Mouse (Mus musculus): ENCODE data around the gene Ptges. TPM values are rescaled to one million over a fixed set of nuclear protein-coding genes. Genes with fewer than 3 reads are reported as not detected.

The Ptges gene
- total and polyA plus RNA-seq, 3 experiments, result not detected

DNA sequence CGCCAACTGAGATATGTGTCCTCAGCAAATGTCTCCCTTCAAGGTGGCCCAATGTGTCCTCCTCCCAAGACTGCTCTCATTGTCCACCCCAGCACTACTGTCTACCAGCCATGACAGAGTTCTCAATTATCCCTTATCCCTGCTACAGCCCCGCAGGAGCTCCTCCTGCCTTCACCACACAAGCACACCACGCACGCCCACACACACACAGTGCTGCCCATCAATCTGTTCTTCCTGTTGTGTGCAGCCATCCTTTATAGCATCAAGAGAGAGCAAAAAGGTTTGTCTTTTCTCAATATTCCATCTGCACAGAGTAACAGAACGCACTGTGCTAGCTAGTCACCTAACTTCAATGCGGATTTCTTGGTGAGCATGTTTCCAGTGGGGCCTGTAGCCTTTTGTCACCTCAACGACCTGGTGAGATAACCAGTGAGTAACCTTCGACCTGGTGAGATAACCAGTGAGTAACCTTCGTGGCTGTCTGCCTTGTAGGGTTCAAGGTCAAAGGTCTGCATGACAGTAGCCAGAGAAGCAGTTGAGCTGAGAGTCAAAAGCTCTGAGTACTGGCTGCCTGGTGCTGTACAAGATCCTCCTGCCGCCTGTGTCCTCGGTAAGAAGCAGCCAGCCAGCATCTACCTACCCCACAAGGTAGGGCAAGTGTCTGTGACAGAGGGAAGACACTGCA lies 33.0 kb upstream of the Ptges start:
- peaks cover 3 to 23% of the 10 kb centered on the region in 2 experiments; a peak in 3 of 4 replicates for H3K36me3 ChIP-seq (ENCODE audit: control insufficient read depth in 1 of 2, insufficient read depth in 2 of 2, low read length in 2 of 2)

DNA sequence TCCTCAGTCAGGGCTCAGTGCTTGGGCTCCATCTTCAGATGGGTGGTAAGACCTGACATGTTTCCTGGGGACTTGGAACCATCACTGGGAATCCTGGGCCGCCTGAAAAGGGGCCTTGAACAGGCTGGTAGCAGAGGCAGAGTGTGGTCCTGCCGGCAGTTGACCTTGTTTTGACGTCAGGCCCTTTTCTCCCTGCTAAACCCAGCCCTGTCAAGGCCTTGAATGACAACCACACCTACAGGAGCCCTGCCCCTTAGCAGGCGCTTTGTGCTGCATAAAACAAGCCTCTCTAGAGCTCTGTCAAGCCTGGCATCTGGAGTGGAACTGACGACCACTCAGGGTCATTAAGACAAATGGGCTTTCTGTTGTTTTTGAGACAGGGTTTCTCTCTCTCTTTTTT lies 30.2 kb upstream of the Ptges start:
- Histone ChIP-seq H3K9me3 (replicated peaks; ENCODE audit: insufficient read depth, low read length) (no peaks in the 10 kb centered on the region), H3K4me3 (ENCODE audit: control insufficient read depth in 1 of 2, insufficient read depth in 1 of 2, low read depth in 2 of 2, low read length in 2 of 2) (no peak overlapping the region), H3K4me1 (ENCODE audit: control insufficient read depth in 1 of 2, insufficient read depth in 2 of 2, low read length in 2 of 2) (peaks cover 0 to 16% of the 10 kb centered on the region in 2 experiments; a peak in 2 of 4 replicates), H3K36me3 (ENCODE audit: control insufficient read depth in 1 of 2, insufficient read depth in 2 of 2, low read length in 2 of 2) (peaks cover 9 to 10% of the 10 kb centered on the region in 2 experiments; a peak in 3 of 4 replicates), H3K9ac (ENCODE audit: control insufficient read depth, low read depth, low read length, poor library complexity, severe bottlenecking) (no peak overlapping the region), H3K79me2 (ENCODE audit: control insufficient read depth, insufficient read depth, low read length, poor library complexity) (peaks cover 22% of the 10 kb centered on the region), H3K27ac (ENCODE audit: control insufficient read depth, low read depth, low read length) (no peak overlapping the region), H3K27me3 (ENCODE audit: control insufficient read depth in 1 of 2, insufficient read depth in 2 of 2, low read length in 2 of 2) (no peaks in the 10 kb centered on the region)
- DNase-seq (ENCODE audit: low read depth, low spot score), result no peak
- no peak for TF ChIP-seq POLR2AphosphoS5 (IDR thresholded peaks at IDR 0.05; ENCODE audit: borderline replicate concordance, low read depth, low read length)
- no peak for TF ChIP-seq HCFC1 (IDR thresholded peaks at IDR 0.05; ENCODE audit: low read depth, low read length)
- no peak for TF ChIP-seq MAZ (IDR thresholded peaks at IDR 0.05; ENCODE audit: low read depth, low read length)
- TF ChIP-seq RAD21 (IDR thresholded peaks at IDR 0.05; ENCODE audit: low read depth, low read length), result no peak
- no peak for TF ChIP-seq MXI1 (IDR thresholded peaks at IDR 0.05; ENCODE audit: low read depth, low read length)
- no peak for TF ChIP-seq SMC3 (IDR thresholded peaks at IDR 0.05; ENCODE audit: low read depth, low read length)
- TF ChIP-seq ELF1 (IDR thresholded peaks at IDR 0.05; ENCODE audit: low read depth, low read length), result no peak

More for the DNA sequence above, 33.0 kb upstream of the Ptges start:
- Histone ChIP-seq H3K79me2 (ENCODE audit: control insufficient read depth, insufficient read depth, low read length, poor library complexity) (peaks cover 23% of the 10 kb centered on the region), H3K4me1 (ENCODE audit: control insufficient read depth in 1 of 2, insufficient read depth in 2 of 2, low read length in 2 of 2) (peaks cover 0 to 22% of the 10 kb centered on the region in 2 experiments; a peak in 3 of 4 replicates), H3K9me3 (replicated peaks; ENCODE audit: insufficient read depth, low read length) (no peaks in the 10 kb centered on the region), H3K4me3 (ENCODE audit: control insufficient read depth in 1 of 2, insufficient read depth in 1 of 2, low read depth in 2 of 2, low read length in 2 of 2) (no peak overlapping the region), H3K9ac (ENCODE audit: control insufficient read depth, low read depth, low read length, poor library complexity, severe bottlenecking) (no peak overlapping the region), H3K27me3 (ENCODE audit: control insufficient read depth in 1 of 2, insufficient read depth in 2 of 2, low read length in 2 of 2) (no peaks in the 10 kb centered on the region), H3K27ac (ENCODE audit: control insufficient read depth, low read depth, low read length) (no peak overlapping the region)
- TF ChIP-seq TAL1 (IDR thresholded peaks at IDR 0.05; ENCODE audit: low read length) (no peak), ZNF384 (IDR thresholded peaks at IDR 0.05; ENCODE audit: low read depth, low read length) (no peak), MAZ (IDR thresholded peaks at IDR 0.05; ENCODE audit: low read depth, low read length) (no peak), MXI1 (IDR thresholded peaks at IDR 0.05; ENCODE audit: low read depth, low read length) (no peak), ZKSCAN1 (IDR thresholded peaks at IDR 0.05; ENCODE audit: low read depth, low read length) (no peak), KAT2A (conservative IDR thresholded peaks at IDR 0.05; ENCODE audit: low read depth, low read length) (no peak), MAFK (IDR thresholded peaks at IDR 0.05; ENCODE audit: borderline replicate concordance, low read depth, low read length) (no peak), CHD1 (IDR thresholded peaks at IDR 0.05; ENCODE audit: low read depth, low read length) (no peak), ZMIZ1 (IDR thresholded peaks at IDR 0.05; ENCODE audit: low read depth, low read length) (no peak), RAD21 (IDR thresholded peaks at IDR 0.05; ENCODE audit: low read depth, low read length) (no peak), GATA1 (IDR thresholded peaks at IDR 0.05; ENCODE audit: low read depth, low read length) (no peak), RCOR1 (IDR thresholded peaks at IDR 0.05; ENCODE audit: low read depth, low read length) (no peak), POLR2AphosphoS5 (IDR thresholded peaks at IDR 0.05; ENCODE audit: borderline replicate concordance, low read depth, low read length) (no peak), SIN3A (IDR thresholded peaks at IDR 0.05; ENCODE audit: low read length) (no peak), EP300 (IDR thresholded peaks at IDR 0.05; ENCODE audit: low read depth in 1 of 2, low read length in 2 of 2) (no peak), SMC3 (IDR thresholded peaks at IDR 0.05; ENCODE audit: low read depth, low read length) (no peak)
- DNase-seq (ENCODE audit: low read depth, low spot score), result no peak
